Mouse (Mus musculus) intestine, embryonic 16.5 days (tissue): ENCODE results near the gene Cnnm1. TPM values are rescaled to one million over a fixed set of nuclear protein-coding genes. Genes with fewer than 3 reads are reported as not detected.
A peak's percentile ranks its signal among the peaks of the same experiment; 100 is the strongest.

Experiments
- ATAC-seq: fragments of 200-750 bp; cut with Nextera tagmentation; 2 replicates; pipeline ENCODE4 v1.8.0; 2017; ENCODE audit warnings: moderate TSS enrichment, moderate library complexity
- H3K27ac ChIP-seq: fragments of 300-500 bp; sonication (generic); 2 replicates; pipeline ENCODE4 v1.5.1; 2014; ENCODE audit warnings: mild to moderate bottlenecking, low read length
- H3K27me3 ChIP-seq: fragments of 300-500 bp; sonication (generic); replicated peaks from 2 replicates; pipeline ENCODE4 v1.6.1; 2014; ENCODE audit warnings: low read length, control low read depth, mixed read lengths; ENCODE audit not compliant: control insufficient read depth, insufficient read depth
- H3K36me3 ChIP-seq: fragments of 300-500 bp; sonication (generic); 2 replicates; pipeline ENCODE4 v1.6.1; 2014; ENCODE audit warnings: low read length, control low read depth; ENCODE audit not compliant: control insufficient read depth, insufficient read depth
- H3K4me1 ChIP-seq: fragments of 300-500 bp; sonication (generic); 2 replicates; pipeline ENCODE4 v1.6.1; 2014; ENCODE audit warnings: low read length, control low read depth, mixed read lengths; ENCODE audit not compliant: control insufficient read depth, insufficient read depth
- H3K4me2 ChIP-seq: fragments of 300-500 bp; sonication (generic); 2 replicates; pipeline ENCODE4 v1.6.1; 2014; ENCODE audit warnings: low read depth, low read length, control low read depth
- H3K4me3 ChIP-seq: fragments of 300-500 bp; sonication (generic); 2 replicates; pipeline ENCODE4 v1.5.1; 2014; ENCODE audit warnings: mild to moderate bottlenecking, low read length
- H3K9ac ChIP-seq: fragments of 300-500 bp; sonication (generic); 2 replicates; pipeline ENCODE4 v1.6.1; 2014; ENCODE audit warnings: low read depth, low read length
- H3K9me3 ChIP-seq: fragments of 300-500 bp; sonication (generic); 2 replicates; pipeline ENCODE4 v1.6.1; 2016; ENCODE audit warnings: low read length, control low read depth; ENCODE audit not compliant: control insufficient read depth
- WGBS: fragments of 180-500 bp; shearing (Covaris S2); extraction: QIAGEN DNeasy Blood & Tissue Kit; methylation state at CpG from one replicate; pipeline ENCODE4 v1.1.7; 2014; 5-methylcytosine and 5-hydroxymethylcytosine counted together
- polyA plus RNA-seq: library from polyadenylated mRNA; unstranded; fragments of >200 nt; fragmentation: Nextera tagmentation; extraction: Ambion mirVana; gene quantifications from 2 replicates; pipeline ENCODE4 v1.2.1, GENCODE M21; 2015

The Cnnm1 gene
- polyA plus RNA-seq, 1 experiment from 2014 or later = 1.3 TPM

GRCm38 (mm10) chr19:43441661-43441990 lies 1.4 kb downstream of the Cnnm1 start:
- ATAC-seq = no peak
- H3K27me3 ChIP-seq = peaks cover 44% of the 10 kb centered on the region
- WGBS = 12% methylated on average over 17 of the region's 17 CpGs

GRCm38 (mm10) chr19:43442269-43442668 lies 2.0 kb downstream of the Cnnm1 start:
- Histone ChIP-seq H3K27me3 (peaks cover 44% of the 10 kb centered on the region), H3K4me1 (peaks cover 10% of the 10 kb centered on the region; the same call in 1 of the 2 replicates), H3K36me3 (no peaks in the 10 kb centered on the region), H3K9me3 (no peaks in the 10 kb centered on the region), H3K4me2 (no peak overlapping the region), H3K27ac (no peak overlapping the region), H3K9ac (no peak overlapping the region), H3K4me3 (no peak overlapping the region)
- no peak for ATAC-seq
- 26% methylated on average over 6 of the region's 6 CpGs for WGBS

More at GRCm38 (mm10) chr19:43441661-43441990, 1.4 kb downstream of the Cnnm1 start:
- Histone ChIP-seq H3K4me2 (peak overlapping the region; percentile 100), H3K27ac (no peak overlapping the region), H3K9me3 (no peaks in the 10 kb centered on the region), H3K4me1 (peaks cover 10% of the 10 kb centered on the region; the same call in 1 of the 2 replicates), H3K36me3 (no peaks in the 10 kb centered on the region), H3K9ac (no peak overlapping the region), H3K4me3 (peak overlapping the region; percentile 67)

- Histone ChIP-seq H3K9me3 (no peaks in the 10 kb centered on the region), H3K36me3 (no peaks in the 10 kb centered on the region), H3K4me1 (peaks cover 10% of the 10 kb centered on the region; the same call in 1 of the 2 replicates), H3K4me3 (no peak overlapping the region), H3K27ac (no peak overlapping the region), H3K4me2 (no peak overlapping the region), H3K27me3 (peaks cover 44% of the 10 kb centered on the region), H3K9ac (no peak overlapping the region)
- 89% methylated on average over 5 of the region's 5 CpGs for WGBS
- ATAC-seq = no peak
Measured at GRCm38 (mm10) chr19:43442906-43443305, 2.7 kb downstream of the Cnnm1 start.

GRCm38 (mm10) chr19:43444636-43445205 lies 4.5 kb downstream of the Cnnm1 start:
- WGBS = 73% methylated on average over 6 of the region's 6 CpGs
- no peak overlapping the region for H3K27ac ChIP-seq
- peaks cover 36% of the 10 kb centered on the region for H3K27me3 ChIP-seq
- no peaks in the 10 kb centered on the region for H3K36me3 ChIP-seq
- ATAC-seq = no peak
- peaks cover 10% of the 10 kb centered on the region; the same call in 1 of the 2 replicates for H3K4me1 ChIP-seq
- no peak overlapping the region for H3K4me2 ChIP-seq
- no peaks in the 10 kb centered on the region for H3K9me3 ChIP-seq
- no peak overlapping the region for H3K9ac ChIP-seq
- no peak overlapping the region for H3K4me3 ChIP-seq

GRCm38 (mm10) chr19:43451563-43451962 lies 11.3 kb downstream of the Cnnm1 start:
- 85% methylated on average over 10 of the region's 10 CpGs for whole genome bisulfite sequencing
- Histone ChIP-seq H3K36me3 (no peaks in the 10 kb centered on the region), H3K9ac (no peak overlapping the region), H3K27ac (no peak overlapping the region), H3K4me1 (no peaks in the 10 kb centered on the region), H3K4me2 (no peak overlapping the region), H3K27me3 (no peaks in the 10 kb centered on the region), H3K4me3 (no peak overlapping the region), H3K9me3 (no peaks in the 10 kb centered on the region)
- ATAC-seq = no peak

GRCm38 (mm10) chr19:43452176-43452575 lies 11.9 kb downstream of the Cnnm1 start:
- no peak for ATAC-seq
- no peaks in the 10 kb centered on the region for H3K4me1 ChIP-seq
- H3K4me3 ChIP-seq = no peak overlapping the region
- no peaks in the 10 kb centered on the region for H3K36me3 ChIP-seq
- H3K9ac ChIP-seq = no peak overlapping the region
- no peak overlapping the region for H3K4me2 ChIP-seq
- H3K9me3 ChIP-seq = no peaks in the 10 kb centered on the region
- 85% methylated on average over 5 of the region's 5 CpGs for WGBS
- no peak overlapping the region for H3K27ac ChIP-seq
- H3K27me3 ChIP-seq = 0 out of 2 replicates have a peak, but pooled peaks cover 3% of the 10 kb centered on the region

- H3K9me3 ChIP-seq = no peaks in the 10 kb centered on the region
Measured at GRCm38 (mm10) chr19:43453025-43453424, 12.8 kb downstream of the Cnnm1 start.

GRCm38 (mm10) chr19:43459948-43460347 lies 19.7 kb downstream of the Cnnm1 start:
- Histone ChIP-seq H3K9ac (no peak overlapping the region), H3K27me3 (0 out of 2 replicates have a peak, but pooled peaks cover 3% of the 10 kb centered on the region), H3K4me2 (no peak overlapping the region), H3K36me3 (no peaks in the 10 kb centered on the region), H3K4me3 (no peak overlapping the region), H3K9me3 (no peaks in the 10 kb centered on the region), H3K27ac (no peak overlapping the region), H3K4me1 (no peaks in the 10 kb centered on the region)
- 69% methylated on average over 4 of the region's 4 CpGs for WGBS
- no peak for ATAC-seq

More at GRCm38 (mm10) chr19:43453025-43453424, 12.8 kb downstream of the Cnnm1 start:
- Histone ChIP-seq H3K9ac (no peak overlapping the region), H3K27ac (no peak overlapping the region), H3K36me3 (no peaks in the 10 kb centered on the region), H3K4me2 (no peak overlapping the region), H3K27me3 (0 out of 2 replicates have a peak, but pooled peaks cover 3% of the 10 kb centered on the region), H3K4me1 (no peaks in the 10 kb centered on the region), H3K4me3 (no peak overlapping the region)
- peak; percentile 73 for ATAC-seq
- WGBS = 64% methylated on average over 4 of the region's 4 CpGs

- H3K9ac ChIP-seq = no peak overlapping the region
- H3K36me3 ChIP-seq = no peaks in the 10 kb centered on the region
- H3K4me1 ChIP-seq = no peaks in the 10 kb centered on the region
- 0 out of 2 replicates have a peak, but pooled peaks cover 3% of the 10 kb centered on the region for H3K27me3 ChIP-seq
- no peak overlapping the region for H3K4me2 ChIP-seq
- H3K27ac ChIP-seq = no peak overlapping the region
- H3K4me3 ChIP-seq = no peak overlapping the region
- 89% methylated on average over 12 of the region's 12 CpGs for WGBS
- H3K9me3 ChIP-seq = no peaks in the 10 kb centered on the region
- ATAC-seq = no peak
Measured at GRCm38 (mm10) chr19:43460481-43460880, 20.2 kb downstream of the Cnnm1 start.

- Histone ChIP-seq H3K36me3 (no peaks in the 10 kb centered on the region), H3K27ac (no peak overlapping the region), H3K4me2 (no peak overlapping the region), H3K9ac (no peak overlapping the region), H3K27me3 (no peaks in the 10 kb centered on the region), H3K9me3 (no peaks in the 10 kb centered on the region), H3K4me1 (no peaks in the 10 kb centered on the region), H3K4me3 (no peak overlapping the region)
- 95% methylated on average over 3 of the region's 3 CpGs for WGBS
- no peak for ATAC-seq
Measured at GRCm38 (mm10) chr19:43462141-43462540, 21.9 kb downstream of the Cnnm1 start.
